Mouse (Mus musculus): ENCODE data around the gene Rhpn2. TPM values are rescaled to one million over a fixed set of nuclear protein-coding genes. Genes with fewer than 3 reads are reported as not detected.
A peak's percentile ranks its signal among the peaks of the same experiment; 100 is the strongest.

Rhpn2 gene
- 3.8 and 4.7 TPM in 2 replicates for total RNA-seq (2014; rRNA removed)
- polyA plus RNA-seq (2015; fragmentation: Nextera tagmentation; extraction: Ambion mirVana), result 2.8 and 3.0 TPM in 2 replicates

DNA sequence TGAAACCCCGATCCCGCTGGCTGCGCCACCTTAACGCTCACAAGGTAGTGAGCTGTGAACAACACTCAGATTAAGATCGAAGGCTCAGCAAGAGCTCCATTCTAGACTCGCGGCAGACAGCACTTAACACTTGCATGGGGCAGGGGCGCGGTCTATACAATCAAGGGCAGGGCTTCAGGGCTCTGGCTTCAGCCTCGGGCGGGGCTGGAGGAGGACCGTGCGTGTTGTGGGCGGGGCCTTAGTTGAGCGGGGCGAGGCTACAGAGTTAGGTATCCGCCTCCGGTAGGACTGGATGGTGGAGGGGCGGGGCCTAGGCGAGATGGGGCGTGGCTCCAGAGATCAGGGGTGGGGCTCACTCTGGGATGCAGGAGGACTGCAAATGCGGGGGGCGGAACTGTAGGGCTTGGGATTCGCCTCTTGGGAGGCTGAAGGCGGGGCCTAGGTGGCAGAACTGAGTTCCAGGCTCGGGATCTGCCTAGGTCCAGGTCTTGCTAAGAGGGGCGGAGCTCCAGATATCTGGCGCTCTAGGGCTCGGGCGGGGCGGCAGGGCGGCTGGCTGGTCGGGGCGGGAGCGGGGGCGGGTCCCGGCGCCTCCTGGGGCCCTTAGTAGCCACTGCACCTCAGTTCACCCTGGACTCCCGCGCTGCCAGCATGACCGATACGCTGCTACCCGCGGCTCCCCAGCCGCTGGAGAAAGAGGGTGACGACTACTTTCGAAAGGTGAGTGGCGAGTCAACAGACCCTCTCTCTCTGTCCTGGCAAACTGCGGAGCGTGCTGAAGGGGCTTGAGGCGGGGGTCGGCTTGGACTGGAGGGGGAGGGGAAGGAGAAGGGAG, at the start of gene Rhpn2:
Rhpn2 (plus strand) TSS at position 479 of the 835 bp plus-strand sequence.
- no peaks in the 10 kb centered on the region for H3K36me3 ChIP-seq (ENCODE audit: insufficient read depth, low read length)
- H3K4me3 ChIP-seq (ENCODE audit: low read length), result peak within 1 kb of the TSS; percentile 69
- H3K9ac ChIP-seq (replicated peaks; ENCODE audit: low read length), result peak within 1 kb of the TSS; percentile 55
- peak within 1 kb of the TSS; percentile 100 for H3K4me2 ChIP-seq (ENCODE audit: low read depth, low read length)
- H3K27me3 ChIP-seq (ENCODE audit: insufficient read depth, low read length), result 0 out of 2 replicates have a peak, but pooled peaks cover 6% of the 10 kb centered on the region
- TF ChIP-seq CTCF (IDR thresholded peaks at IDR 0.05; ENCODE audit: low read depth), result no peak; the same call in 1 of the 2 replicates
- H3K27ac ChIP-seq, result peak within 1 kb of the TSS; percentile 58; the same call in 1 of the 2 replicates
- H3K9me3 ChIP-seq (ENCODE audit: low read length), result no peaks in the 10 kb centered on the region
- ATAC-seq, result peak; percentile 98
- DNase-seq (ENCODE audit: low spot score), result peak; percentile 97
- peaks cover 7% of the 10 kb centered on the region; the same call in 1 of the 2 replicates for H3K4me1 ChIP-seq (ENCODE audit: insufficient read depth, low read length)
- 2% methylated on average over 51 of the region's 52 CpGs for WGBS

DNA sequence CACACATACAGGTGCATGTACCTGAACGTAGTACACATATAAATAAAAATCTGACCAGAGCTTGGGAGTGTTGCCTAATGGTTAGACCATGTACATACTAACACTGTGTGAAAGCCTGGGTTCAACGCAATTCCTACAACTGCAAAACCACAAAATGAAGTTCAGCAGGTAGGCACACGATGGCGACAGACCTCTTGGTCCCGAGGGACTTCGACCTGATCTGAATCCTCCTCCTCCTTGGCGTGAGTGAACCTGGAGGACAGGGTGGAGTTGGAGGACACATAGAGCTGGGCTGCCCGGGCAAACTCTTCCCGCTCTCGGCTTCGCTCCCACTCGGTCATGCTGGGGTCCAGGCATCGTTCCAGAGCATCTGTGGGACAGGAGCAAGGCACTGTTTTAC, 40.5 kb upstream of the Rhpn2 start:
- no peak overlapping the region for H3K4me3 ChIP-seq (ENCODE audit: low read length)
- H3K9me3 ChIP-seq (ENCODE audit: low read length), result no peaks in the 10 kb centered on the region
- DNase-seq (ENCODE audit: low spot score), result no peak
- H3K9ac ChIP-seq (replicated peaks; ENCODE audit: low read length), result no peak overlapping the region
- TF ChIP-seq CTCF (IDR thresholded peaks at IDR 0.05; ENCODE audit: low read depth), result peak; percentile 15; the same call in 1 of the 2 replicates
- no peaks in the 10 kb centered on the region for H3K4me1 ChIP-seq (ENCODE audit: insufficient read depth, low read length)
- WGBS, result 85% methylated on average over 13 of the region's 13 CpGs
- H3K27ac ChIP-seq, result no peak overlapping the region
- H3K27me3 ChIP-seq (ENCODE audit: insufficient read depth, low read length), result no peaks in the 10 kb centered on the region
- H3K36me3 ChIP-seq (ENCODE audit: insufficient read depth, low read length), result peaks cover 70% of the 10 kb centered on the region
- no peak for ATAC-seq
- no peak overlapping the region for H3K4me2 ChIP-seq (ENCODE audit: low read depth, low read length)

DNA sequence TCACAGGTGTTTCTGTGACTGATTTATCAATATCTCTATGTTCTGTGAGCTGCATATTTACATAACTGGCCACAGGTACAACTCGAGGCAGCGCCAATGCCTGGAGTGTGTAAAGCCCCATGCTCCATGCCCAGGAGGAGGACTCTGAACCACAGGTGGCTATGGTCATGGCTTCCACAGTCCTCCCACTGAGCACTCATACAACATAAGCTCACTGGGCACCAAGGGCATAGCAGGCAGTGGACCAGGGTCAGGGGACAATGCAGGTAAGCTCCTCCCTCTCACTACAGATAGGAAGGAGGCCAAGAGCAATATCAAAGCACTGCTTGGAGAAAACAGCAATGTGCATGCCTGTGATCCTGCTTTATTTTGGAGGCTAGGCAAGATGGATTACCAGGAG, 38.3 kb upstream of the Rhpn2 start:
- DNase-seq (ENCODE audit: low spot score), result no peak
- Histone ChIP-seq H3K9me3 (ENCODE audit: low read length) (no peaks in the 10 kb centered on the region), H3K4me2 (ENCODE audit: low read depth, low read length) (no peak overlapping the region), H3K27ac (no peak overlapping the region), H3K4me1 (ENCODE audit: insufficient read depth, low read length) (no peaks in the 10 kb centered on the region), H3K9ac (replicated peaks; ENCODE audit: low read length) (no peak overlapping the region), H3K4me3 (ENCODE audit: low read length) (no peak overlapping the region), H3K27me3 (ENCODE audit: insufficient read depth, low read length) (no peaks in the 10 kb centered on the region), H3K36me3 (ENCODE audit: insufficient read depth, low read length) (peaks cover 62% of the 10 kb centered on the region)
- TF ChIP-seq CTCF (IDR thresholded peaks at IDR 0.05; ENCODE audit: low read depth), result no peak
- ATAC-seq, result no peak
- WGBS, result 98% methylated on average over 2 of the region's 2 CpGs

DNA sequence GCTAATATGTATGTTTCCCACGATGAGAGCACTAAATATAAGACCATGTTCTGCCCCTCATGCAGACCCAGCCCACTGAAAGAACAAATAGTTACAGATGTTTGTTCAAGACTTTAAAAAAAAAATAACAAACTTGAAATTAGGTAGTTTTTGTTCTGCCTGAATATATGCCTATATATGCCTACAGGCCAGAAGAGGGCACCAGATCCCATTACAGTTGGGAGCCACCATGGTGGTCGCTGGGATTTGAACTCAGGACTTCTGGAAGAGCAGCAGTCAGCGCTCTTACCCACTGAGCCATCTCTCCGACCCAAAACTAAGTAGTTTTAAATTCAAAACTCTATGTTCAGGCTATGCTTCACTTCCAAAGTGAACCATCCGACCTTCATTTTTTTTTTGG, 36.1 kb upstream of the Rhpn2 start:
- Histone ChIP-seq H3K27ac (no peak overlapping the region), H3K4me2 (ENCODE audit: low read depth, low read length) (no peak overlapping the region), H3K4me3 (ENCODE audit: low read length) (no peak overlapping the region), H3K36me3 (ENCODE audit: insufficient read depth, low read length) (peaks cover 60% of the 10 kb centered on the region), H3K9me3 (ENCODE audit: low read length) (no peaks in the 10 kb centered on the region), H3K27me3 (ENCODE audit: insufficient read depth, low read length) (no peaks in the 10 kb centered on the region), H3K9ac (replicated peaks; ENCODE audit: low read length) (no peak overlapping the region), H3K4me1 (ENCODE audit: insufficient read depth, low read length) (no peaks in the 10 kb centered on the region)
- no peak for DNase-seq (ENCODE audit: low spot score)
- 96% methylated on average over 5 of the region's 5 CpGs for WGBS
- peak; percentile 22; the same call in 1 of the 2 replicates for TF ChIP-seq CTCF (IDR thresholded peaks at IDR 0.05; ENCODE audit: low read depth)
- no peak for ATAC-seq

DNA sequence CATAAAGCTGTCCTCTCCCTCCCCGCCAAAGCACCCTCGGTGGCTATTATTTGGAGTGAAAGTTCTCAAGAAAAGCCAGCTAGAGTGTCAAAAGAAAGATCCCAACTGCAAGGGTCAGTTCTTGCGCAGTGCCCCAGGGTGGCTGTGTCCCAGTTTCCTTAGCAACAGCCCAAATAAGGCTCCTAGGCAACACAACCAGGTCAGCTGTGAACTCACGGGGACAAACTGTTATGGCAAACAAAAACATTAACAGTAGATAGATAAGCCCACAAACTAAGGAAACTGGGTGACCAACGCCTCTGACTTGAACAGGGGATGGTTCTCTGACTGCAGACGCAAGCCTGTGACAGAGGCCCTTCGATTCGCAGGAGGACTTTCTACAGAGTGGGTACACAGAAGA, 34.3 kb upstream of the Rhpn2 start:
- no peak for TF ChIP-seq CTCF (IDR thresholded peaks at IDR 0.05; ENCODE audit: low read depth)
- ATAC-seq (peak; percentile 58; the same call in 1 of the 2 replicates), DNase-seq (ENCODE audit: low spot score) (peak; percentile 33)
- Histone ChIP-seq H3K9me3 (ENCODE audit: low read length) (no peaks in the 10 kb centered on the region), H3K4me1 (ENCODE audit: insufficient read depth, low read length) (no peaks in the 10 kb centered on the region), H3K9ac (replicated peaks; ENCODE audit: low read length) (no peak overlapping the region), H3K27ac (peak overlapping the region; percentile 52; the same call in 1 of the 2 replicates), H3K36me3 (ENCODE audit: insufficient read depth, low read length) (peaks cover 51% of the 10 kb centered on the region), H3K4me2 (ENCODE audit: low read depth, low read length) (no peak overlapping the region), H3K27me3 (ENCODE audit: insufficient read depth, low read length) (no peaks in the 10 kb centered on the region), H3K4me3 (ENCODE audit: low read length) (no peak overlapping the region)
- 51% methylated on average over 8 of the region's 8 CpGs for WGBS

DNA sequence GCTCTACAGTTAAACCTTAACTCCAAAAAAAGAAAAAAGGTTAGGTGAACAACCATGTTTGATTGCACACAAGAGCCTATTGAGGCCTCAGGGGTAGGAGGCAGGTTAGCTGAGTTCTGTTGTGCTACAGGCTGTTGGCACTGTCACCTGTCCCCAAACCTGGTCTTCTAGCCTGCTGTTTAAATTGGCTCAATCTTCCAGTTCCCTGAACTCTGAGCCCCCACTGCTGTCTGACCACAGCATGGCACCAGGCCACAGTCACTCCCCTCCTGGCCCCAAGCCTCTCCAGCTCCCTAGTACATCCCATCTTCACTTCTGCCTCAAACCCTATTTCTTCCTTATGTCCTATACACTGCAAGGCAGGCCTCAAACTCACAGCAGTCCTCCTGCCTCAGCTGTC, 33.2 kb upstream of the Rhpn2 start:
- H3K9me3 ChIP-seq (ENCODE audit: low read length), result no peaks in the 10 kb centered on the region
- H3K4me1 ChIP-seq (ENCODE audit: insufficient read depth, low read length), result no peaks in the 10 kb centered on the region
- peaks cover 50% of the 10 kb centered on the region for H3K36me3 ChIP-seq (ENCODE audit: insufficient read depth, low read length)
- H3K27ac ChIP-seq, result no peak overlapping the region
- no peak for TF ChIP-seq CTCF (IDR thresholded peaks at IDR 0.05; ENCODE audit: low read depth)
- no peaks in the 10 kb centered on the region for H3K27me3 ChIP-seq (ENCODE audit: insufficient read depth, low read length)
- ATAC-seq (no peak), DNase-seq (ENCODE audit: low spot score) (no peak)
- H3K4me2 ChIP-seq (ENCODE audit: low read depth, low read length), result no peak overlapping the region
- no peak overlapping the region for H3K9ac ChIP-seq (replicated peaks; ENCODE audit: low read length)
- H3K4me3 ChIP-seq (ENCODE audit: low read length), result no peak overlapping the region

DNA sequence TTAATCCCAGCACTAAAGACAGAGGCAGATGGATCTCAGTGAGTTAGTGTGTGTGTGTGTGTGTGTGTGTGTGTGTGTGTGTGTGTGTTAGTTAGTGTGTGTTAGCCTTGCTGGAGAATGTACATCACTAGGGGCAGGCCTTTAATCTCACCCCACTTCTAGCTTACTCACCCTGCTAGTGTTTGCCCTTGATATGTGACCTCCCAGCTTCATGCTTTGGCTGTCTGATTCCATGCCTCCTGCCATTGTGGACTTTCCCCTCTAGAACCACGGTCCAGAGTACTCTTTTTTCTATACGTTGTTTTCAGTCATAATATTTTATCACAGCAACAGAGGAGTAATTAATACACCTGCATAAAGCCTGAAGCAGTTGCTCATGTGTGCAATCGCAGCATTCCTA, 22.8 kb upstream of the Rhpn2 start:
- no peak for ATAC-seq
- no peak overlapping the region for H3K4me2 ChIP-seq (ENCODE audit: low read depth, low read length)
- H3K9me3 ChIP-seq (ENCODE audit: low read length), result no peaks in the 10 kb centered on the region
- DNase-seq (ENCODE audit: low spot score), result no peak
- H3K4me1 ChIP-seq (ENCODE audit: insufficient read depth, low read length), result no peaks in the 10 kb centered on the region
- H3K36me3 ChIP-seq (ENCODE audit: insufficient read depth, low read length), result peaks cover 38% of the 10 kb centered on the region; the same call in 1 of the 2 replicates
- no peaks in the 10 kb centered on the region for H3K27me3 ChIP-seq (ENCODE audit: insufficient read depth, low read length)
- no peak overlapping the region for H3K4me3 ChIP-seq (ENCODE audit: low read length)
- TF ChIP-seq CTCF (IDR thresholded peaks at IDR 0.05; ENCODE audit: low read depth), result no peak
- H3K27ac ChIP-seq, result no peak overlapping the region
- no peak overlapping the region for H3K9ac ChIP-seq (replicated peaks; ENCODE audit: low read length)
- WGBS, result 89% methylated on average over 3 of the region's 3 CpGs

Measured in hindbrain, postnatal 0 days (tissue).